Mouse (Mus musculus): ENCODE results near the gene Swap70.

Gene Swap70

GRCm38 (mm10) chr7:110237837-110238451 is 16.4 kb downstream of the Swap70 start:
- no peak for DNase-seq (ENCODE audit: low read depth, low spot score)

DNA sequence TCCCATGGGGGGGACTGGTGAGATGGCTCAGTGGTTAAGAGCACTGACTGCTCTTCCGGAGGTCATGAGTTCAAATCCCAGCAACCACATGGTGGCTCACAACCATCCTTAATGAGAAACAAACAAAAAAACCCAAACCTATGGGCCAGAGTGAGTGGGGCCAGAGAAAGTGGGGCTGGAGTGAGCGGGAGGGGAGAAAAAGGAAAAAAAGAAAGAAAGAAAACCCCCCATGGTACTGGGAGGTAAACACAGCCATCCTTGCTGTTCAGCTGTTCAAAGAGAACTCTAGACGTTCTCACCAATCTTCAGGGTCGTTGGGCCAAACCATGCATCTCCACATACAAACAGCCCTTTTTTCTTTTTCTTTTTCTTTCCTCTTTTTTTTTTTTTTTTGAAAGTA is 18.1 kb downstream of the Swap70 start:
- no peak for DNase-seq (ENCODE audit: low read depth, low spot score)

GRCm38 (mm10) chr7:110241472-110242289 is 20.2 kb downstream of the Swap70 start:
- no peak for DNase-seq (ENCODE audit: low read depth, low spot score)

DNA sequence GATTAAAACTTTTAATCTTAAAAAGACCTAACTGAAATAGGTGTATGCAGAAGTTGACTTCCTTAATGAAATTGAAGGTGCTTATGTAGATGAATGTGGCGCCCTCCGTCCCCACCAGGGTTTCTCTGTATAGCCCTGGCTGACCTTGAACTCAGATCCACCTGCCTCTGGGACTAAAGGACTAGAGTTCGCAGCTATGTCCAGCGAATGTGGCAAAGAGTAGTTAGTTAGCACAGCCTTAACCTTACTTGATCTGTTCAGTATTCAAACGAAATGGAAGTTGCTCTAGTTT is 20.7 kb downstream of the Swap70 start:
- no peak for DNase-seq (ENCODE audit: low read depth, low spot score)

DNA sequence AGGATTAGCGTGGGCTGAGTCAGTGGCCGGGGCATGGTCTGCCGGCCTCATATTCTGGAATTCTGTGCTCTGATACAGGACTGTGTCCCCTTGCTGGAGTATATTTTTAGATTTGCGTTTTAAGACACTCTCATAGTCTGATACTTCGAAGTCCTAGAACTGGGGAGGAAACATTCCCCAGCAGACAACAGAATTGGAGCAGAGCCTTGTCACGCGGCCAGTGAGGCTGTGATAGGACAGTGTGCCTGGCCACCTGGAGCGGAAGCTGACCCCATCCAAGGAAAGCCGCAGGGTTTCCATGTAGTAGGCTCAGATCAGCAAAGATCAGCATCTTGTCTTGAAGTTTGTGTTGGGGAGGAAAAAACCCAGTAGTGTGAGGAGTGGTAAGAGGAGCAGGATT is 23.6 kb downstream of the Swap70 start:
- DNase-seq (ENCODE audit: low read depth, low spot score): no peak

DNA sequence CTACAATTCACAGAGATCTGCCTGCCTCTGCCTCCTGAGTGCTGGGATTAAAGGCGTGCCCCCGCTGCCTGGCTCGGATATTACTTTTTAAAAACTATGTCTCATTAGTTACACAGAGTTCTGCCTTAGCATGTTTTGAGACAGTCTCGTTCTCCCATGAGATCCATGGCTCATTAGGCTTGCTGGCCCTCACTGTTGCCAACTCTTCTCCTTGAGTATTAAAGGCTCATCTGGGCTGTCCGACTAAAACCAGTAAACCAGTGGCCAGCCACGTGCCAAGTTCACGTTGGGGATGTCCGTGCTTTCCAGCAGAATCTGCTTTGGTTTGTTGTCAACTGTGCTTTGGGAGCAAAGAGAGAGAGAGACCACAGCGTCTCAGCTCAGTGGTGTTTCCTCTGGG is 25.0 kb downstream of the Swap70 start:
- no peak for DNase-seq (ENCODE audit: low read depth, low spot score)

DNA sequence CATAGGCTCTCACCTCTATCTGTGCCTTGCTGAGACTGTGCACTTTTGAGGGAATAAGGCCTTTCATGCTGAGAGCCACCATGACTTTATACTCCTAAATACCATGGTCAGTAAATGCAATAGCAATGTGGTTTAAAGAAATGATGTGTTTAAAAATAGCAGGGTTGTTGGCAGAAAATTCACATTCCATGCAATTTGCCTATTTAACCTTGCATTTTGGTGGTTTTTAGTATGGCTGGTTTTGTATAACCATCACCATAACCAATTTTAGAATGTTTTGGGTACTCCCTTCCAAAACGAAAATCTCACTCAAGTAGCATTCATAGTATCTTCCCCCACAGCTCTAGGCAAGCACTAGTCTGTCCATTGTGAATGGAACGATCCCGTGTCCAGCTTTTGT is 26.3 kb downstream of the Swap70 start:
- no peak for DNase-seq (ENCODE audit: low read depth, low spot score)

DNA sequence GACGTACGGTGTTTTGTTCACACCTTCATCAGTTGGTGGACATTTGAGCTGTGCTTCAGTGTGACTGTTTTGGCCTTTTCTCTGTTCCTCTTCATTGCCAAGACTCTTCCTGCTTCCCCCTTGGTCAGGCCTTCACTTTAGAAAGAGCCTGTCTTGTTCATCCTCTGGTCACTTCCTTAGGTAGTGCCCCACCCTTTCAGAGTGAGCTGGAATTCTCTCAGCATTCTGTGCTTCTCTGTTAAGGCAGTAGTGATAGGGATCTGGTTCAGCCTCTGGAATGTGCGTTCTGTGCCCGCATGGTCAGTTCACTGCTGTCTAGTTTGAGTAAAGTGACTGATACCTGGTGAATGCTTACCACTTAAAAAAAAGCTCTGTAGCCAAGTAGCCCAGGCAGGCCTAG is 27.2 kb downstream of the Swap70 start:
- DNase-seq (ENCODE audit: low read depth, low spot score): no peak

DNA sequence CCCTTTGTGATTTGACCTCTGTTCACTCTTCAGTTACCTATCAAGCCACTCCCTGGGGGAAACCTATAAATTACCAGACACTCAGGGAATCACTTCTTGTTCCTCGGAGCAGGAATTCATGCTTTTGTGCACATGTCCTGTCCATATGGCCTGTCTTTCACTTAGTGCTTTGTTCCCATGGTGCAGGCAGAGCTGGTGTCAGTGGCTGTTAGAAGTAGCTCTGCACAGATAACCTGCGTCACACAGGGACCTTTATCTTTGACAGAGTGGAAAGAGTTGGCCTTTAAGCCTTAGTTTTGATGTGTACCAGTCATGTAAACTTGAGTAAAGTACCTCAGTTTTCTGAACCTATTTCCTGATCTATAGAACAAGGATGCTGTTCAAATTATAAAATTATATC is 32.4 kb downstream of the Swap70 start:
- no peak for DNase-seq (ENCODE audit: low read depth, low spot score)

GRCm38 (mm10) chr7:110254395-110254794 is 32.9 kb downstream of the Swap70 start:
- no peak for DNase-seq (ENCODE audit: low read depth, low spot score)

DNA sequence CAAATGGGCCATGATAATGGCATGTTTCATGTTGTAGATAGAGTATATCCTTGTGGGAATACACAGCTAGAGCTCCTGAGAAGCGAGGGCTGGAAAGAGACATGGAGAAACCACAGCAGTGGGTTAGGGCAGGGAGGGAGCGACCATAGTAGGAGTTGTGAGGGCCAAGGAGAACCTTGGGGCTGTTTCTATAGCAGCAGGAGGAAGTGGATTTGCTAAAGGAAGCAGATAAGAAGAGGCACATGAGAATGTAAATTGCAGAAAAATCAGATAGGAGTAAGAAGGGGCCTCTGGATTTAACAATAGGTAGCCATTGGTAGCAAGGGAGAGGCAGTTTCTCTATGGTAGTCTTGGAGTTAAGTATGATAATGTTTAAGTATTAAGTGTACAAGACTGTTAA is 35.5 kb downstream of the Swap70 start:
- no peak for DNase-seq (ENCODE audit: low read depth, low spot score)

GRCm38 (mm10) chr7:110258196-110258950 is 36.9 kb downstream of the Swap70 start:
- DNase-seq (ENCODE audit: low read depth, low spot score): no peak

- peak; percentile 40 for DNase-seq (ENCODE audit: low read depth, low spot score)
Observed at GRCm38 (mm10) chr7:110259966-110260711, 38.6 kb downstream of the Swap70 start.

GRCm38 (mm10) chr7:110261807-110262206 is 40.3 kb downstream of the Swap70 start:
- DNase-seq (ENCODE audit: low read depth, low spot score): no peak

DNA sequence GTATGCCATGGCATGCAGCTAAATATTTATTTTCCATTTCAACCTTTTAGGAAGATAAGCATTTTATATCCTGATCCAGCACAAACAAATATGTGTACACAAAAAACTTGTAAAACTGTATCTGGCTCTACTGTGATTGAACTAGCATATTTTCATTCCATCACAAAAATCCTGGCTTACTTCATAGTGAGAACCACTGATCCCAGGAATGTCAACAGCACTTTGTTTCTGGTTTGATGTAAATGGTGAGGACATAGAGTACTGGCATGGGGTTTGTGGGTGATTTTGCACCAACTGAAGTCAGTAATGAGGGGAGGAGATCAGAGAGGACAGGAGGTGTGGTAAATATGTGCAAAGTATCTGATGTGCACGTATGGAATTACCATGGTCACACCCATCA is 41.1 kb downstream of the Swap70 start:
- DNase-seq (ENCODE audit: low read depth, low spot score): no peak

DNA sequence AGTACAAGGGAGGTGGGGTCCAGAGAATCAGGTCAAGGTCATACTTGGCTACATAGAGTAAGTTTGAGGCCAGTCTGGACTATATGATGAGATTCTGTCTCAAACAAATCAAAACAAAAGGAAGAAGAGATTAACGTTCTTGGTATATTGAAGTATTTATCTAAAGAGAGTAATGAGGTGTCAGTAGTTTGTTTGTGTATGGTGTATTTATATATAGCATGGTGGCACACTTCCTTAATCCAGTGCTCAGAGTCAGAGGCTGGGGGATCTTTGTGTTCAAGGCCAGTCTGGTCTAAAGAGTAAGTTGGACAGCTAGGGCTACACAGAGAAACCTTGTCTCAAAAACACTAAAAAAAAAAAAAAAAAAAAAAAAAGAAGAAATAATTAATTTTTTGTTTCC is 42.0 kb downstream of the Swap70 start:
- no peak for DNase-seq (ENCODE audit: low read depth, low spot score)

- DNase-seq (ENCODE audit: low read depth, low spot score): peak; percentile 23
Observed at GRCm38 (mm10) chr7:110265796-110266195, 44.3 kb downstream of the Swap70 start.

DNA sequence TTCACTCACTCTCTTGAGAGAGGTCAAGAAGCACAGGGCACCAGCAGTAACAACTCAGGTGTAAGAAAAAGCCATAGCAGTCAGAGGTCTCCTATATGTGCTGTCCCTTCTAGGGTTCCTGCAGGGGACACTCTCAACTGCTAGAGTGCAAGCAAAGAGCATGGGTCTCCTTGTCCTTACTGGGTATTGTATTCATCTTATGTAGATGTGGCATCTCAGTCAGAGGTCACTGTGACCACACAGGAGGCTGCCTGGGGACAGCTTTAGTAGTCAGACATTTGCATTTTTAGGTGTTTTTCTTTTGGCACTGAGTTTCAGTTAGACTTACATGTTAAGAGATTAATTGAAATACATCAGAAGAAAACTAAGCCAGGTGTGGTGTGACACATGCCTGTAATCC is 45.5 kb downstream of the Swap70 start:
- no peak for DNase-seq (ENCODE audit: low read depth, low spot score)

DNA sequence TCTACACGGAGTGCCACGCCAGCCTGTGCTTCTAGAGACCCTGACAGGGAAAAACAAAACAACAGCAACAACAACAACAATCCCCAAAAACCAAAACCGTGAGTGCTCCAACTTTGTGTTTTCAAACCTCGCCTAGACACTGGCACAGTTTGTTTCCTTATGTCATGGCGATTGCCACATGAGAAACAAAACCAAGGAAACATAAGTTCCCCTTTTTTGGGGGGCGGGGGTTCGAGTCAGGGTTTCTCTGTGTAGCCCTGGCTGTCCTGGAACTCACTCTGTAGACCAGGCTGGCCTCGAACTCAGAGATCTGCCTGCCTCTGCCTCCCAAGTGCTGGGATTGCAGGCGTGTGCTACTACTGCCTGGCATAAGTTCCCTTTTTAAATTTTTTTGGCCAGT is 46.5 kb downstream of the Swap70 start:
- no peak for DNase-seq (ENCODE audit: low read depth, low spot score)

GRCm38 (mm10) chr7:110268511-110268910 is 47.0 kb downstream of the Swap70 start:
- no peak for DNase-seq (ENCODE audit: low read depth, low spot score)

DNA sequence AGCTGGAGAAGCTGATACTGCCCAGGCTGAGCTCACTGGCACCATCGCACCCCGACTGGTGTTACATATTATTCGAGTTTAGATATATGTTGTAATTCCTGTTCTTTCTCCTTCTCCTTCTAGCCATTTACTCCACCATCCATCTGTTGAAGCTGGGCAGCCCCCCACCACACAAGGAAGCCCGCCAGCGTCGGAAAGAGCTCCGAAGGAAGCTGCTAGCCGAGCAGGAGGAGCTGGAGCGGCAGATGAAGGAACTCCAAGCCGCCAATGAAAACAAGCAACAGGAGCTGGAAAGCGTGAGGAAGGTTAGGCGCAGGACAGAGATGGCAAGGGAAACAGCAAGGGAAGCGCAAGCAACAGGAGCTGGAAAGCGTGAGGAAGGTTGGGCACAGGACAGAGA is 48.3 kb downstream of the Swap70 start:
- no peak for DNase-seq (ENCODE audit: low read depth, low spot score)

DNA sequence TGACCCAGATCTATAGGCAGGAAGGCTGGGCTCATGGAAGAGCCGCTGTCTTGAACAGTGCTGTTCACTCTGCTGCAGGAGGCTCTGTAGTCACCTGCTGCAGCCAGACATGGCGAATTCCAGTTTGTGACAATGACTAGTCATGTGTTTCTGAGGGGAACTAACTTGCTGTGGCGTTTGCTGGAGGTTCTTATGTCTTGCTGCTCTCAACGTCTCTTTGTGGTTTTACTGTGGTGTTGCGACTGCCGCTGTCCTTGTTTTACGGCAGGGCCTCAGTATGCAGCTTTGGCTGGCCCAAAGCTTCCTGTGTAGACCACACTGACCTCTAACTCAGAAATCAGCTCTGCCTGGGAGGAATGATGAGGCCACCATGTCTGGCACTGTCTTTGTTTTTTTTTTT is 48.9 kb downstream of the Swap70 start:
- DNase-seq (ENCODE audit: low read depth, low spot score): no peak
